Mouse (Mus musculus) liver, embryonic 13.5 days (tissue): ENCODE measurements around the gene H2-Q6. TPM values are rescaled to one million over a fixed set of nuclear protein-coding genes. Genes with fewer than 3 reads are reported as not detected.

Experiments used
- ATAC-seq: fragments of 200-750 bp; cut with Nextera tagmentation; 2 replicates; pipeline ENCODE4 v1.8.0; 2017; ENCODE audit warnings: low read depth, mild to moderate bottlenecking, moderate number of reproducible peaks, moderate library complexity
- DNase-seq: peaks from one replicate; pipeline ENCODE4 v3.0.0; 2022
- H3K27ac ChIP-seq: fragments of 300-500 bp; sonication (generic); 2 replicates; pipeline ENCODE4 v1.5.1; 2015; ENCODE audit warnings: moderate library complexity, mild to moderate bottlenecking, inconsistent platforms
- H3K27me3 ChIP-seq: fragments of 300-500 bp; sonication (generic); 2 replicates; pipeline ENCODE4 v1.6.1; 2015; ENCODE audit warnings: mild to moderate bottlenecking, inconsistent platforms
- H3K36me3 ChIP-seq: fragments of 300-500 bp; sonication (generic); 2 replicates; pipeline ENCODE4 v1.6.1; 2015; ENCODE audit warnings: mild to moderate bottlenecking, inconsistent platforms
- H3K4me1 ChIP-seq: fragments of 300-500 bp; sonication (generic); replicated peaks from 2 replicates; pipeline ENCODE4 v1.6.1; 2015; ENCODE audit warnings: inconsistent platforms
- H3K4me2 ChIP-seq: fragments of 300-500 bp; sonication (generic); 2 replicates; pipeline ENCODE4 v1.6.1; 2015; ENCODE audit warnings: inconsistent platforms, mild to moderate bottlenecking, moderate library complexity
- H3K4me3 ChIP-seq: fragments of 300-500 bp; sonication (generic); replicated peaks from 2 replicates; pipeline ENCODE4 v1.5.1; 2015; ENCODE audit warnings: mild to moderate bottlenecking, inconsistent platforms
- H3K9ac ChIP-seq: fragments of 300-500 bp; sonication (generic); 2 replicates; pipeline ENCODE4 v1.6.1; 2015; ENCODE audit warnings: mild to moderate bottlenecking, inconsistent platforms
- H3K9me3 ChIP-seq: fragments of 300-500 bp; sonication (generic); replicated peaks from 2 replicates; pipeline ENCODE4 v1.6.1; 2016; ENCODE audit warnings: inconsistent platforms
- WGBS: fragments of 180-500 bp; shearing (Covaris S2); methylation state at CpG from one replicate; pipeline ENCODE4 v1.1.7; 2015; ENCODE audit not compliant: insufficient replicate concordance; 5-methylcytosine and 5-hydroxymethylcytosine counted together
- polyA plus RNA-seq: library from polyadenylated mRNA; unstranded; fragments of >200 nt; fragmentation: Nextera tagmentation; extraction: Ambion mirVana; gene quantifications from 2 replicates; pipeline ENCODE4 v1.2.1, GENCODE M21; 2015

Gene H2-Q6
- polyA plus RNA-seq, 1 experiment from 2014 or later, result 9.6 TPM

DNA sequence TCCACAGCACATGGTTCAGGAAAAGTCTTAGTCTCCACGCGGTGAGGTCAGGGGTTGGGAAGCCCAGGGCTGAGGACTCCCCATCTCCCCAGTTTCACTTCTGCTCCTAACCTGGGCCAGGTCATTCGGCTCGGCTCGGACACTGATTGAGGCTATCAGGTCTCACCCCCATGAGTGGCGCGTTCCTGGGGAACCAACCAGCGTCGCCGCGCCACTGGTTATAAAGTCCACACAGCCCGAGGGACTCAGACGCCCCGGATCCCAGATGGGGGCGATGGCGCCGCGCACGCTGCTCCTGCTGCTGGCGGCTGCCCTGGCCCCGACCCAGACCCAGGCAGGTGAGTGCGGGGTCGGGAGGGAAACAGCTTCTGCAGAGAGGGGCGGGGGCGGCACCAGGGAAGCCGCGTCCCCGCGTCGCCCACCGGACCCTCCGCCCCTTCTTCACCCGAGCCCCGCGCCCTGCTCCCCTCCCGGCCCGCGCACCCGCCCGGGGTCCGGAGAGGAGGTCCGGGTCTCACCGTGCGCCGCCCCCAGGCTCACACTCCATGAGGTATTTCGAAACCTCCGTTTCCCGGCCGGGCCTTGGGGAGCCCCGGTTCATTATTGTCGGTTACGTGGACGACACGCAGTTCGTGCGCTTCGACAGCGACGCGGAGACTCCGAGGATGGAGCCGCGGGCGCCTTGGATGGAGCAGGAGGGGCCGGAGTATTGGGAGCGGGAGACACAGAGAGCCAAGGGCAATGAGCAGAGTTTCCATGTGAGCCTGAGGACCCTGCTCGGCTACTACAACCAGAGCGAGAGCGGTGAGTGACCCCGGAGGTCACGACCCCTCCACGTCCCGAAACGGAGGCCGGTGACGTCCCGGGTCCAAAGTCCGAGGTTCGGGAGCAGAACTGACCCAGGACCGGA is 45.4 kb downstream of the H2-Q6 start, which contains the start of gene H2-Q10:
Gene H2-Q10 (plus strand): TSS at position 248 of the 910 bp plus-strand sequence.
- DNase-seq (no peak), ATAC-seq (peak; percentile 83)
- H3K36me3 ChIP-seq, result no peaks in the 10 kb centered on the region
- H3K9ac ChIP-seq, result peak within 1 kb of the TSS; percentile 41
- H3K4me3 ChIP-seq, result peak within 1 kb of the TSS; percentile 44
- H3K27ac ChIP-seq, result peak within 1 kb of the TSS; percentile 78
- WGBS, result 3% methylated on average over 69 of the region's 80 CpGs
- H3K4me1 ChIP-seq, result no peaks in the 10 kb centered on the region
- peaks cover 29% of the 10 kb centered on the region for H3K27me3 ChIP-seq
- H3K4me2 ChIP-seq, result peak within 1 kb of the TSS; percentile 49
- H3K9me3 ChIP-seq, result no peaks in the 10 kb centered on the region

Other genes with a start within 250 kb of the H2-Q6 start
- 17.4 and 18.5 TPM in 2 replicates for gene Aif1, start 248.8 kb upstream of the H2-Q6 start, polyA plus RNA-seq
- gene Lst1, start 236.4 kb upstream of the H2-Q6 start, polyA plus RNA-seq, result 21.6 and 29.0 TPM in 2 replicates
- gene Ltb, start 230.4 kb upstream of the H2-Q6 start, polyA plus RNA-seq, result 0.53 and 0.80 TPM in 2 replicates
- gene Tnf, start 222.8 kb upstream of the H2-Q6 start, polyA plus RNA-seq, result 0.25 and 0.35 TPM in 2 replicates
- gene Lta, start 219.5 kb upstream of the H2-Q6 start, polyA plus RNA-seq, result 0.07 and 0.10 TPM in 2 replicates
- 0.36 TPM in 1 of 2 replicates, not detected in the other for gene Gm16181, start 204.0 kb upstream of the H2-Q6 start, polyA plus RNA-seq
- 0.76 and 1.3 TPM in 2 replicates for gene Atp6v1g2, start 191.2 kb upstream of the H2-Q6 start, polyA plus RNA-seq
- 3.9 and 4.4 TPM in 2 replicates for gene Nfkbil1, start 189.1 kb upstream of the H2-Q6 start, polyA plus RNA-seq
- gene Ddx39b, start 183.1 kb upstream of the H2-Q6 start, polyA plus RNA-seq, result 208 and 220 TPM in 2 replicates
- 74.5 and 77.7 TPM in 2 replicates for gene H2-D1, start 162.1 kb upstream of the H2-Q6 start, polyA plus RNA-seq
- gene H2-Q1, start 104.4 kb upstream of the H2-Q6 start, polyA plus RNA-seq, result 1.0 and 1.4 TPM in 2 replicates
- 0.68 and 0.90 TPM in 2 replicates for gene H2-Q2, start 82.6 kb upstream of the H2-Q6 start, polyA plus RNA-seq
- 1.7 and 2.0 TPM in 2 replicates for gene H2-Q4, start 45.2 kb upstream of the H2-Q6 start, polyA plus RNA-seq
- gene H2-Q7, start 14.3 kb downstream of the H2-Q6 start, polyA plus RNA-seq, result 23.9 and 24.6 TPM in 2 replicates
- 147 and 152 TPM in 2 replicates for gene H2-Q10, start 45.2 kb downstream of the H2-Q6 start, polyA plus RNA-seq
- gene Pou5f1, start 81.2 kb downstream of the H2-Q6 start, polyA plus RNA-seq, result not detected in 2 replicates
- 44.3 and 50.4 TPM in 2 replicates for gene Tcf19, start 92.0 kb downstream of the H2-Q6 start, polyA plus RNA-seq
- gene Cchcr1, start 92.2 kb downstream of the H2-Q6 start, polyA plus RNA-seq, result 7.5 and 8.8 TPM in 2 replicates
- gene Psors1c2, start 108.4 kb downstream of the H2-Q6 start, polyA plus RNA-seq, result 0.12 and 0.27 TPM in 2 replicates
- gene Cdsn, start 127.3 kb downstream of the H2-Q6 start, polyA plus RNA-seq, result not detected in 2 replicates
- not detected in 2 replicates for gene 2300002M23Rik, start 142.6 kb downstream of the H2-Q6 start, polyA plus RNA-seq
- gene Sfta2, start 176.7 kb downstream of the H2-Q6 start, polyA plus RNA-seq, result not detected in 2 replicates
- gene Gm9573, start 201.8 kb downstream of the H2-Q6 start, polyA plus RNA-seq, result not detected in 2 replicates
- gene Mucl3, start 218.8 kb downstream of the H2-Q6 start, polyA plus RNA-seq, result 0.03 and 0.06 TPM in 2 replicates
- 7.7 TPM in 2 replicates for gene Vars2, start 242.7 kb downstream of the H2-Q6 start, polyA plus RNA-seq
- gene Gtf2h4, start 248.9 kb downstream of the H2-Q6 start, polyA plus RNA-seq, result 31.9 and 33.9 TPM in 2 replicates